Mouse (Mus musculus) mature B cell (primary cell): Measurements from ENCODE around the gene Mrps36.
"Not testable (repeated sequence)": the region's sequence is repeated elsewhere in the genome, so short reads cannot be mapped to it uniquely, and the experiment has no call there.

Source experiments
- in situ Hi-C: fragments of 300-500 bp; cut with MboI; formaldehyde crosslinking; loops from 2 replicates; pipeline ENCODE4 v1.14.3; 2019

Mrps36 gene

DNA sequence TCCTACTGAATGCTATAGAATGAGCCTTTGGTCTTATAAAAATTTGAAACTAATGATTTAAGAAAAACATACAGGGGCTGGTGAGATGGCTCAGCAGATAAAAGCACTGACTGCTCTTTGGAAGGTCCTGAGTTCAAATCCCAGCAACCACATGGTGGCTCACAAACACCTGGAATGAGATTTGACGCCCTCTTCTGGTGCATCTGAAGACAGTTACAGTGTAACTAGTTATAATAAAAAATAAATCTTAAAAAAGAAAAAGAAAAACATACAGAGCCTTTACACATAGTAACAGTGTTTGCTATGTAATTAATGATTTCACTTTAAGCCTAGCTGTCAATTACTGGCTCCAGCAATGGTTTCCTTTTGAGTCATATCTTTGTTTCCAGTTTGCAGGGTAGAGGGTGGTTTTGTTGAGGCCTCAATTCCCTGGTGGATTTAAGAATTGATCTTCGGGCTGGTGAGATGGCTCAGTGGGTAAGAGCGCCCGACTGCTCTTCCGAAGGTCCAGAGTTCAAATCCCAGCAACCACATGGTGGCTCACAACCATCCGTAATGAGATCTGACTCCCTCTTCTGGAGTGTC, 12.9 kb downstream of the Mrps36 start:
- in situ Hi-C loops, result not testable (repeated sequence)

DNA sequence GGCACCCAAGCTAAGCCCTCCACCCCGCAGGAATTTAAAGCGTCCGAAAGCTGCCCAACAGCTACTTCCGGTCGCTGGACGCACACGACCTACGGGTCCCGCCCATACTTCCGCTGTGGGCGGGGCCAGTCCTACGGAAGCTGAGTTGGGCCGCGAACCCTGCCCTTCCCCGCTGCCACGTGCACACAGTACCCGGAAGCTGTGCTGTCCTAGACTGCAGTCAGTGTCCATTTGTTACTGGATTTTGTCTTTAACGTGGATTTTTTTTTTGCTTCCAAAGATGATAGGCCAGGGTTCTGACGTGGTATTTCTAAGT, 13.6 kb downstream of the Mrps36 start, which contains the start of gene Cdk7:
Gene Cdk7, minus strand, starts transcription at position 79 of the 316 bp plus-strand sequence.
- in situ Hi-C loops, result no loop called here

DNA sequence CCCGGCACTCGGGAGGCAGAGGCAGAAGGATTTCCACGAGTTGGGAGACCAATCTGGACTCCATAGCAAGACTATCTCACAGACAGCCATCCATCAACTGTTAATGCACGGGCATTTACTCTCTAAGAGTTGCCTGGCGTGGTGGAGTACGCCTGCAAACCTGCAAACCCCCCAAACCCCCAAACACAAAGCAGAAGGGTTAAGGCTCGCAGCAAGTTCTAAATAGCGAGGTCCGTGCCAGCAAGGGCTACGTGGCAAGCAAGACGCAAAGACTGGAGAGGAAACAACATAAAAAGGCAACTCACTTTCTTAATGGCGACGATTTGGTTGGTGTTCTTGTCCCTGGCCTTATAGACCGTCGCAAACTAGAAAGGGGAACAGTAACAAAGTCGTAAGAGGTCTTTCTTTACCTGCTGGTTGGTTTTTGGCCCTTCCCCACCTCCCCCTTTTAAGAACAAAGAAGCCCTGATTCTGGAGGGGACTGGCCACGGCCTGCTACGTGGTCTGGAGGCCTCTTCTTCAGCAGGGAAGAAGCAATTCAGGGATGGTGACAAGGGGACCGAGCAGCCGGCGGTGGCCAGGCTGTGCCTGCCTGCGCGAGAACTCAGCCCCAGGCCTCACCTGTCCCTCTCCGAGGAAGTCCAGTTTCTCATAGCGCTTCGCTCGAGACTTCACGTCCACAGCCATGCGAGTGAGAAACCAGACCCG, 14.2 kb downstream of the Mrps36 start:
- in situ Hi-C loops, result no loop called here

DNA sequence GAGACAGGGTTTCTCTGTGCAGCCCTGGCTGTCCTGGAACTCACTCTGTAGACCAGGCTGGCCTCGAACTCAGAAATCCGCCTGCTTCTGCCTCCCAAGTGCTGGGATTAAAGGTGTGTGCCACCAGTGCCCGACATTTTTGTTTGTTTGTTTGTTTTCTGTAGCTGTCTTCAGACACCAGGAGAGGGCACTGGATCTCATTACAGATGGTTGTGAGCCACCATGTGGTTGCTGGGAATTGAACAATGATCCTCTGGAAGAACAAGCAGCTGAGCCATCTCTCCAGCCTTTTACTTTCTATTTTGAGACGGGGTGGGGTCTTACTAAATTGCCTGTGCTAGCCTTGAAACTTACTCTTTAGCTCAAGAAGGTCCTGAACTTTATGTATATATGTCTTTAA, 15.9 kb downstream of the Mrps36 start:
- in situ Hi-C loops, result not testable (repeated sequence)

DNA sequence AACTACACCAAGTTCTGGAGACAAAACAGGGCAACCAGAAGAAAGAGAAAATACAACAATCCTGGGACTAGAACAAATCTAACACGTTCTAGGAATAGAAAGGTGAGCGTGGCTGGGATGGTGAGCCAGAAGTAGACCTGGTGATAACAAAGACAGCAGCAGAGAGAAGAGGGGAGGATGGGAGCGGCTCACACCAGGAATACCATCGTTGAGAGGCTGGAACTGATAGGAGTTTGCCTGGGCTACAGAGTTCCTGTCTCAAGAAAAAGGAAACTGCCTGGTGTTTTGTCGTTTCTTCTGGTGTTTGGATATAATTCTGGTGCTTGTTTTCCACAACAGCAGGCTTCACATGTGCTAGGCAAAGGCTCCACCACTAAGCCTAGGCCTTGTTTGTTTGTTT, 16.4 kb downstream of the Mrps36 start:
- in situ Hi-C loops, result no loop called here

DNA sequence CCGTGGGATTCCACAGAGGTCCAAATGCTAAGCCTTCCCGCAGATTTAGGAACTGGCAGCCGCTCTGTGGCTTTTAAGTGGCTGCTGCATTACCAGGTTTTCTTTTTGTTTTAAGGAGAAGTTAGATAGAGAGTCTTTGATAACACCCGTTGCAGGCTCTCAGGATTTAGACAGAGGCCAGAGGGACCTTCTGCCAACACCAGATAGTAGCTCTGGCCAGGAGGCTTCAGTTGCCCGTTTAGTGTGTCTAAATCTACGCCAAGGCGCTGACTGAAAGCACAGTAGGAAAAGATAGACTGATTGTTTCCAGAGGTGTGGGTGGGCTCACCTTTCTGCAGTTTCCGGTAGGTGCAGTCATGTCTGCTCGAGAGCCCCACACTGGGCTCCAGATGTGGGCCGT, 19.3 kb downstream of the Mrps36 start:
- in situ Hi-C loops, result no loop called here

DNA sequence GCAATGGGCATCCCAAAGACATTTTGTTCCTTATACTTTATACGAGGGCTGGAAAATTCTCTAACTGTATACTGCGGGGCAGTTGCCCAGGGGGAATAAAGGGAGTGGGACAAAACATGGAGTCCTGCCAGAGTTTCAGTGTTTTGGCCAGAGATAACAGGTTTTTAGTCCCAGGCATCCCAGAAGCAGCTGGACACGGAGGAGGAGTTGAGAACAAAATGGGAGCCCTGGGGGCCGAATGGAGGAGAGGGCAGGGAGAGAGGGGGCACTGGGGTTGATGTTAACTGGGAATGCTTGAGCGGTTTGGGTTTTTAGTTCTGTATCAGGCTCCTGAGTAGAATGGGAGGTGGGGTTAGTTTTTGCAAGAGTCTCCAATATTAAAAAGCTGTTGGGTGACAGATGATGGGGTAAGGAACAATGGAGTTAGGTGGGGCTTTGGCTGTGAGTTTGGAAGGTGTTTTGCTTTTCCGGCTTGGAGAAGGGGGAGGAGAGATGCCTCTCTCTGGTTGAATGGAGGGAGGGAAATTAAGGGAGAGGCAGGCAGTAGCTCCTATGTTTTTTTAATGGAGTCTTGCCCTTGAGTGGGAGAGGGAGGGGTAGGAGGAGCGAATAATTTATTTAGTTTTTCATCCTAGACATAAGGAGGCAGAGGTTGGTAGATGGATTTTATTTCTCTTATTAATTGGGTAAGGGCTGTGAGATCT, 20.3 kb downstream of the Mrps36 start:
- in situ Hi-C loops, result no loop called here

DNA sequence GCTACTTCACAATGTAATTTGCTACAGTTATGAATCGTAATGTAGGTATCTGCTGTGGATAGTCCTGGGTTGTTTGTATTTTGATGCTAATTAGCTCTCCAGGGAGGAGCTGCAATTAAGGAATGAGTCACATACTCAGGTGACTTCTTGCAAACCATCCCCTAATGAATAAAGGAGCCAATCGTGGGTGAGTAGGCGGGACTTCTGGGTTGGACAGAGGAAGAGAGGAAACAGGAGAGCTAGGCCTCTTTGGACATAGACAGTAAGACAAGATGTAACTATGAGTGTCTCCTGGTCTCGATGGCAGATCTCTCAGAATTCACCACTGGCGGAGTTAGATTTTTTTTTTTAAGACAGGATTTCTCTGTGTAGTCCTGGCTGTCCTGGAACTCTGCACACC, 22.8 kb downstream of the Mrps36 start:
- in situ Hi-C loops, result no loop called here

DNA sequence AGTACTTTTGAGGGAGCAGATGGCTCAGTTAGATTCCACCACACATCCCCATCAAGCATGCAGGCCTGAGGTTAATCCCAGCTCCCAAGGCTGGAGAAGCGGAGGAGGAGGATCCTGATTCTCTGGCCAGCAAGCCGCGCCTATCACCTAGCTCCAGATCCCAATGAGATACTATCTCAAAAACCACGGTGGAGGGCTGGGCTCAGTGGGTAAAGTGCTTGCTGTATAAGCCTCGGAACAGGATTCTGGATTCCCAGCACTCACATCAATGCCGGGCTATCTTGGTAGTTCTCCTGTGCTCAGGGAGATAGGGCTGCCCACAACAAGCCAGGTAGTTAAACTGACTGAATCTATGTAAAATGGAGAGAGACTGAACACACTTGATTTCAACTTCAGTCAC, 29.0 kb downstream of the Mrps36 start:
- in situ Hi-C loops, result no loop called here

DNA sequence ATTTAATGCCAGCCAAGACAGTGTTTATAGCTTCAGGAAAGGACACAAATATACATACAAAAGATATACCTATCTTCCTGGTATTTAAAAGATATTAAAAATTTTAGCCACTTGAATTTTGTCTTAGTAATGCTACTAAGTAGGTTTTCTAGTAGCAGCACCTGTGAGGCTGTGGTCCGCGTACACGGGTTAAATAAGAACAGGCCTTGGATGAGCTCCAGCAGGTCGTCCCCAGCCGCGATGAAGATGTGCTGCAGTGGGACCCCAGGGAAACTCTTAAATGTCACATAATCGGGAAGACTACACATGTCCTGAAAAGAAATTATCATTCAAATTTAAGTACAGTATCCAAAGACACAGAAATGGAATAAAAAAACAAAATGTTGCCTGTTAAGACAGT, 38.3 kb downstream of the Mrps36 start:
- in situ Hi-C loops, result no loop called here

DNA sequence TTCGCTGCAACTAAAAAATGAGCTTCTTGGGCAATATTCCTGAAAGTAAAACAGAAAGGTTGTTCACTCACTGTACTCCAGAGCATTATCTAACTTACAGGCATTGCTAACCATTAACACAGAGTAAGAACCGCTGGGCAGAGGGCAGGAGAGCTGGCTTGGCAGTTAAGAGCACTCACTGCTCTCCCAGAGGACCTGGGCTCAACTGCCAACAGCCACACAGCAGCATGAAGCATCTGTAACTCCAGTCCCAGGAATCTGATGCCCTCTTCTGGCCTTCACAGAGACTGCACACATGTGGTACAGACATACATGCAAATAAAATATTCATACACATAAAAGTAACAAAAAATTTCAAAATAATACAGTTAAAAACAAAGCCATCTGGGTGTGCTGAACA, 41.0 kb downstream of the Mrps36 start:
- in situ Hi-C loops, result no loop called here

DNA sequence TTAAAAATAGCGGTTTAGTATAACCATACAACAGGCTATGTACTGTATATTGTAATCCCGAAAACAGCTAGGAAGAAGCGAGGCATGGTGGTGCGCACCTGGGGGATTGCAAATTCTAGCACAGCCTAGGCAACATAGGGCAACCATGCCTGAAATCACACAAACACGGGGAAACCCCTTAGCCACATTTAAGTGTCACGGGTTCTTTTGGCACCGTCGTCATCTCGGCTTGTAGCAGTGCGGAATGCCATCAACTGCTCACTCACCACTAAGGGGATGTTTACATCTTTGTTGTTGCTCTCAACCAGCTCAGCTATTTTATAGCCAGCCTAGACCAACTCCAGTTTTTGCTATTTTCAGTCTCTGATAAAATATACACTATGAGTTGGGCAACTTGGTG, 45.6 kb downstream of the Mrps36 start:
- in situ Hi-C loops, result no loop called here

DNA sequence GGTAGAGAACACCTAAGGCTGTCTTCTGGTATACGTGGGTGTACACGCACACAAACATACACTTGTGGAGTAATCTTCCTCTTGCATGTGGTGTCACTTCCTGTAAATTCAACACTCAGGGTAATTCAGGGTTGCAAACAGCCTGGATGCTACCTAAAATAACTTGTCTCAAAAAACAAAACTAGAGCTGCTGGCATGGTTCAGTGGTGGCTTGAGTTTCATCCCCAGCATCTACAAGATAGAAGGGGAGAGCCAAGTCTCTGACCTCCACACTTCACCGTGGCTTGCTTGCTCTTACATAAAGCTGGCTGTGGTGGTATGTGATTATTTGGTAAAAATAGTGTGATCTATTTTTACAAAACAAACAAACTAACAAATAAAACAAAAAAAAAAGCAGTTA, 46.9 kb downstream of the Mrps36 start:
- in situ Hi-C loops, result no loop called here

DNA sequence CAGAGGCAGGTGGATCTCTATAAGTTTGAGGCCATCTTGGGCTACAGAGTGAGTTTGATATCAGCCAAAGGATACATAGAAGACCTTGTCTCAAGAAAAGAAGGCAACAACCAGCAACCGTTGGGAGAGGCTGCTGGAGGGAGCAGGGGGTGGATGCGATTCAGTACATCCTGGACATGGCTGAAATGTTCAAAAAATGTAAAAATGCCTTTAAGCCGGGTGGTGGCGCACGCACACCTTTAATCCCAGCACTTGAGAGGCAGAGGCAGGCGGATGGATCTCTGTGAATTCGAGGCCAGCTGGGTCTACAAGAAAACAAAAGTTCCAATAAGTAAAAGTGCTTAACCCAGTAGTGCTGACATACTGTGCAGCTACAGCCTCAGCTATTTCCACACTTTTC, 56.9 kb downstream of the Mrps36 start:
- in situ Hi-C loops, result no loop called here
